Mouse (Mus musculus) adrenal gland, adult (tissue): ENCODE data around the gene Baiap2.

ENCODE experiments used
- DNase-seq, 2 experiments: peaks; one replicate each; pipeline ENCODE4 v3.0.0; 2022 to 2023; ENCODE audit warnings: low spot score in 1 of 2; ENCODE audit not compliant: inconsistent age in 2 of 2

Baiap2 gene

DNA sequence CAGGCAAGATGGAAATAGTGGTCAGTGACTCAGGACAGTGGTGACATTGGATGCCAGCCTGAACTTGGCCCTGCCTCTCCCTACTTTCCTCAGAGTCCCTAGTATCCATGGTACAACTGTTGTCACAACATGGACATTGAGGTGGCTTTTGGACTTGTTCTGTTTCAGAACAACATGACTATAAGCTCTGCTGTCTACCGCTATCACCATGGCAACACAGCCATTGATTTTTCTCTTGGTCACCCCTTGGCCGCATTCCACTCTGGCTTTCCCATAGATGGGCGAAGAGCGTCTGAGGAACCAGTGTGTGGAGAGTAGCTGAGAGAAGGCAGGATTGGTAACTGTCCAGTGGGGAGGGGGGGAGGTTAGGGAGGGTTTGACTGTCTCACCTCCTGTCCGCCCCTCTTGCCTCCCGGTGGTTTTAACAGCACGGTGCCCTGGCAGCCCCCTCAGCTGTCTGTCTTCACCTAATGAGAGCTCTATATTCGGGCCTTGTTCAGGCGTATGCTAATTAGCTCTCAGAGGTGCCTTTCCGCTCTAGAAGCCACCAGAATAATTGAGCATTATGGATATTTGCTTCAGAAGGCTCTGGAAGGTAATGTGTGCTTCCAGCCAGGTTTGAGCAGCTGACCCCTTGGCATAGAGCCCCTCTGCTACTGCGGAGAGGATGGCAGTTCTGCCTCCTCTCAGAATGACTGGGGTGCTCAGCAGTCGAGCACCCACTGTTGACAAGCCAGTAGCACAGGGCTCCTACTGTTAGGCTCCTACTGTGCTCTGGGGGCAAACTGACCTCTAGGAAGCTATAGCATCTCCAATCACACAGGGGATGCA lies 27.7 kb downstream of the Baiap2 start:
- DNase-seq: no peak

DNA sequence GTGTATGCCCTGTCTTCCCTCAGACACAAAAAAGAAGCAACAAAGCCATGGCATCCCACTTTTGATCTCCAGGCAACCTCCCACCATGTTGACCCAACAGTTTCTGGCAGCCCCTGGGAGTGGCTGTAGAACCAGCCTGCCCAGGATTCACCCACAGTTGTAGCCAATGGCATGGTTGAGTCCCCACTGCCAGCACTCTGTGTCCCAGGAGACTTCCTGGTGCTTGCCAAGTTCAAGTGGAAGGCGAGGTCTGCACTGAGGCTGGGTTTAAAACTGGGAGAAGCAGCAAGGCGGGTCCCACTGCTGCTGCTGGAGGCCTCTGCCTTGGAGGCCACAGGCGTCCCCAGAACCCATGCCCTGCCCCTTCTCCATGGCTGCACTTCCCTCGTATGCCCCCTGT lies 31.2 kb downstream of the Baiap2 start:
- DNase-seq: peak in 1 of 2 experiments; percentile 53

DNA sequence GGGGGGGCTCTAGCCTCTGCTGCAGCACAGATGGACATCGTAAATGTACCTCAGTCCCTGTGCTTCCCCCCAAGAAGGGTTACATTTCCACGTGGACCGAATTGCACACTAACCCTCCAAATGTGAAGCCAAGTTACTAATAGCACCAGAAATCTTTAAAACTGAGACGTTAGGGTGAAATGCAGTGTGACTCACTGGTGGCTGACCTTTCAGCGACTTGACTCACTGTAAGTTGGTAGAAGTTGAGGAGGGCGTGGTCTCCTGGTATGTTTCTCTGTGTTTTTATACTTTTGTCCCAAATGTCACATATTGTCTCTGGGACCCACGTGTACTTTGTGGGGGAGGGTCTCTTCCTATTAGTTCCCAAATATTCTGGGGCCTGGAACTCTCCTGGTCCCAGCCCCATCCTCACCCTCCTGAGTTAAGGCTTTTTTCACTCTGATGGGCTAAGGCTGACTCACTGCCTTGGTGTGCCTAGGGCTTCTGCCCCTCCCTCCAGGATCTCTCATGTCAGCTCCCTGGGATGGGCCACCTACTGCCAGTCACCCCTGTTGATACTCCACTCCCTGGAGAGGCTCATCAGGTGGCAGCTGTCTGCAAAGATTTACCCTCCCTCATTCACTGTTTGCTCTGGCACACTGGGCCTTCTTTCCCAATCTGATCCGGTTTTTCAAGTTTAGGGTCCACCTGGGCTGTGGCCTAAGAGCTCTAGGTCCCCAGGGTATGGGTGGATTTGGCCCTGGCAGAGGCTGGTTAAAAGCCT lies 33.4 kb downstream of the Baiap2 start:
- peak; percentile 84 to 94 for DNase-seq

DNA sequence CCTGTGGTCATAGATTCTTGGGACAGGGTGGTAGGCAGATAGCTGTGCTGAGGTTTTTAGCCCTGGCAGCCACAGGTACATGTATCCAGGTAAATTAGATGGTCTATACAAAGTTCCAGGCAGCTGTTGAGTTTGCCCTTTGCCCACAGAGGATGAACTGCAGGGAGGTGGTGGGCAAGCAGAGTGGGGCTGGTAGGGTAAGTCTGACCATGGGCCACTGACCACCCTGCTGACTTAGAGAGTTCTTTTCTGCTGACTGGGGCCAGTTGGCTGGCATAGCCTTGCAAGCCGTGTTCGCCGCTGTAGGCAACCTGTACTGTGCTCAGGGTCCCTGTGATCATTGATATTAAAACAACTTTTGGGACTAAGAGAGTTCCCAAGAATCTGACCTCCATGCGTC lies 36.1 kb downstream of the Baiap2 start:
- no peak for DNase-seq

DNA sequence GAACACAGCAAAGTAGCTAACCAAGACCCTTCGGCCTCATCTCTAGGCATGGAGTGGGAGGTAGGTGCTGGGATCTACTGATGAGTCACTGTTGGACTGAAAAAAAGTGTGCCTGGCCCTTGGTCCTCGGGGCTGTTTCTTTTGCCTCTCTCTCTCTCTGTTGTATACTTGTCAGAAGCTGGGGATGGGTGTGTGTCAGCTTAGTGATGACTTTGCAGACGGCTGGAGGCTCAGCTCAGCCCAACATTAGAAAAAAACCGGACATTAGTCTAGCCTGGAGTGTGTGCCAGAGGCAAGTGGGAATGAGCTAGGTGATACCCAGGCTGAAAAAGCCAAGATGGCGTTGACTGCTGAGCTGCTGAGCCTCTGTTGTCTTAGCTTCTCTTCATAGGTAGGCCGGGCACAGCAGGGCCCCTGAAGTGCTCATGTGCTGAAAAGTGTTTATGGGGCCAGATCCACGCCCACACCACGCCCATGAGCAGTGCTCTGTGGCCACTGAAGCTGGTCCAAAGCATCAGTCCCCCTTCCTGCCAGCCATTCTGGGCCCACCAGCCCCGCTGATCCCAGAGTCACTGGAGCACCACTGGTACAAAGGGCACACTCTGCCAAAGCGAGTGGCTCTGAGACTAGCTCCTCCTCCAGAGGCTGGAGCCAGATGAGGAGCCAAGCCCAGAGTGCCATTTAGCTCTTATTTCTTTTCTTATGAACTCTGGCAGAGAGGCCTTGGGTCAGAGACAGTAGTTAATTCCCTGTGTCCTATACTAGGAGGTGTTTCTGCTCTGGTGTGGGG lies 37.2 kb downstream of the Baiap2 start:
- DNase-seq: no peak

DNA sequence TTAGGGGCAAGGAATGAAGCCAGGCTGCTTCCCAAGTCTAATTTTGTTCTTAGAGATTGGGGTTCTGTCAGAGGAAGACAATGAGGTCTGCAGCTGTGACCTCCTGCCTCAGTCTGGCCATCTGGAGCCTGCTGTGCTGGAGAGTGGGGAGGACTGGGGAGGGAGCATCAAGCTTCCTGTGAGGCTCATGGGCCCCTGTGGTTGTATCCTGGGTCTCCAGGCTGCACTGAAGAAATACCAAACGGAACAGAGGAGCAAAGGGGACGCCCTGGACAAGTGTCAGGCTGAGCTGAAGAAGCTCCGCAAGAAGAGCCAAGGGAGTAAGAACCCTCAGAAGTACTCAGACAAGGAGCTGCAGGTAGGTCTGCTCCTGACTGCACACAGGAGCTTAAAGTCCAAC lies 39.2 kb downstream of the Baiap2 start:
- DNase-seq: no peak

DNA sequence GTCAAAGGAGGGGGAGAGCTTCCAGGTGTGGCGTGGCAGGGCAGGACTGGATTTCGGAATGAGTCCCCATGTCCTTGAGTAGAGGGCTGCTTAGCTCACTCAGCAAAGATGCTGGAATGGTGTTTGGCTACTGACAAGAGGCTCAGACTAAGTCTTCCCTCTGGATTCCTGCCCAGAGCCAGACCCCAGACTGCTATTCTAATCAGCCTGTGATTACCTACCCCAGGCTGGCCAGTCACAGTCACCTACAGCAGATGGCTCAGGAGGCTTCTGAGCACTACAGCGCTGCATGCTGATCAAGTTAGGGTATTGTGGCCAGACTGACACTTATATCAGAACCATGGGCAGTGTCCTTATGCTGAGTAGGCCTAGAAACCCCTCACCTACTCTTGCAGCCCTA lies 39.7 kb downstream of the Baiap2 start:
- DNase-seq: no peak

DNA sequence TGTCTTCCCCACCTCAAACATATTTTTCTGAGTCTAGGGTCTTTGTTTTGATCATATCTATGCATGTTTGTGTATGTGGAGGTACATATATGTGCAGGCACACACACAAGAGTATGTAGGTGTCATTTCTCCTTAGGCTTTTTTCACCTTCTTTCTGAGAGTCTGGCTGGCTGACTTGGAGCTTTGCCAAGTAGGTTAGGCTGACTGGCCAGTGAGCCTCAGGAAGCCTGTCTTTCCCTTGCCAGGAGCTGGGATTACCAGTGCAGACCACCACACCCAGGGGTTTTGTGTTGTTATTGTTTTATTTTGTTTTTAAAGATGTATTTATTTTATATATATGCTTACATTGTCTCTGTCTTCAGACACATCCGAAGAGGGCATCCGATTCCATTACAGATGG lies 40.6 kb downstream of the Baiap2 start:
- no peak for DNase-seq

DNA sequence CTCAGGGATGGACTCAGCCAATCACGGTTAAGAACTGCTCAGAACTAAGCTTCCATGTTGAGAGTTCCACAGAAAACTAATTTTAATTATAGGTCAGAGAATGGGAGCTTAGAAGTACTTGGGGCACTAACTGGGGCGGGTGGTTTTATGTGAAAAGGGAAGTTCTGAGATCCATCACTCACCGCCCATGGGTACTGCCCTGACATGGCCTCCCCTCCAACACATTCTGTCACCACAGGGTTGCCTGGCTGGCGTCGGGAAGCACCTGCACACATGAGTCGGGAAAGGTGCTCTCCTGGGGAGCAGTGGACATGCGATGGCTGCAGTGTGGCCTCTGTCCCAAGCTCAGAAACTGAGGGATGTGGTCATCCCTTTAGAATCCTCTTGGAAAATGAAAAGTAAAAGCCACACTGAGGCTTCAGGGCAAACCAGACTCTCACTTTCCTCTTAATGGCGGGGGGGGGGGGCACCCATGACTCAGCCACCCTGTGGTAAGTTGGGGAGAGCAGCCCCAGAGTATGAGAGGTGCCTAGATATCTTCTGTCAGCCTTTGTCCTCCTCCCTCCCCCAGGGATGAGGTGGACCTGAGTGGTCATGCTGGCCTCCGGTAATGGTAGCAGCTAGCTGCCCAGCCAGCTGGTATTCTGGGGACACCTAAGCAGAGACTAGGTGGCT lies 44.3 kb downstream of the Baiap2 start:
- no peak for DNase-seq

DNA sequence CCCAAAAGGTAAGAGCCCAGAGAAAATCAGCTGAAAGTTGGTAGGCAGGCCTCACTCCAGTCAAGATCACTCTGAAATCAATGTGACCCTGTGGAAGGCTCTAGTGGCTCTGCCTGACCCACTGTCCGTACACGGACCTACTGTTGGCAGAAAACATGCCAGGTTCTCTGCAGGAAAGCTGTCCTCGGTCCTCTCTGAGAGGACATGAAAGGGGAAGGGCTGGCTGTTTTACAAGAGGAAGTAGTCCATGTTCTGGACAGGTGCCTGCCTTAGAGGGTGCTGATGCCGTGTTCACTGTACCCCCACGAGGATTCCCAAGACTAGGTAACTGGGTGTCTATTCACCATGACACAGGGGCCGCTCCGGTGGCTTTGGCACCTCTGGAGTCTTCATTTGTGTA lies 45.3 kb downstream of the Baiap2 start:
- no peak for DNase-seq

DNA sequence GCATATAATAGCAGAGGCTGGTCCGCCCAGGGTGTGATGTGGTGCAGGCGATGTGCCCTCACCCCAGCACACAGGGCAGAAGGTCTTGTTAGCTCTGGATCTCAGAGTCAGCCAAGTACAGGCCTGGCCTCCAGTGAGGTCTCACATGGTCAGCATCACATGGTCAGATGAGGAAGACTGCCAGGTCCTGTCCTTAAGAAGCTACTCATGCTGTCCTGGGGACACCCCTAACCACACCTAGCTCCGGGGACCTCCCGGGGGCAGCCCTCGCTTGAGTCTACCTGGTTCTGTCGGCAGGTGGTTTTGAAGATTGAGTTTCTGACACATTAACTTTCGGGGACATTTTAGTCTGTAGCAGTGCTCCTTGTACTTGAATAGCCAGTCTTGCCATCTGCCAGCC lies 45.8 kb downstream of the Baiap2 start:
- peak in 1 of 2 experiments; percentile 62 for DNase-seq

DNA sequence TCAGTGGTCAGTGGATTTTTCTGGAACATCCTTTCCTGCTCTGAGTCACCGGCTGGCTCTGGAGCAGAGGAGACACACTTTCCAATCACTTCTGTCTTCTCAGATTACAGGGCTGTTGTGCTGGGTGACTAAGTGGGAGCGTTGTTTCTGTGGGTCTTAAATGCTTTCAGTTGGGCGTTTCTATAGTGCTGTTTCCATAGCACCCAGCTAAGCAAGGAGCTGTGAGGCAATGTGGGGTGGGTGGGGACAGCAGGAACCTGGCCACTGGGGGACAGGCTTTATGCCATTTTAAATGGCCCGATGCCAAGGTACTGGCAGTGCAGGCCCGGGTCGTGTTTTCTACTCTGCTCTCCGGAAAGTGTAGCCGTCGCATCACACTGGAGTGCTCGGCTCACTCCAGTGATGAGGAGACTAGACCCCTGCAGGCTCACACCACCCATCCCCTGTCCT lies 46.6 kb downstream of the Baiap2 start:
- DNase-seq: peak; percentile 72 to 84

DNA sequence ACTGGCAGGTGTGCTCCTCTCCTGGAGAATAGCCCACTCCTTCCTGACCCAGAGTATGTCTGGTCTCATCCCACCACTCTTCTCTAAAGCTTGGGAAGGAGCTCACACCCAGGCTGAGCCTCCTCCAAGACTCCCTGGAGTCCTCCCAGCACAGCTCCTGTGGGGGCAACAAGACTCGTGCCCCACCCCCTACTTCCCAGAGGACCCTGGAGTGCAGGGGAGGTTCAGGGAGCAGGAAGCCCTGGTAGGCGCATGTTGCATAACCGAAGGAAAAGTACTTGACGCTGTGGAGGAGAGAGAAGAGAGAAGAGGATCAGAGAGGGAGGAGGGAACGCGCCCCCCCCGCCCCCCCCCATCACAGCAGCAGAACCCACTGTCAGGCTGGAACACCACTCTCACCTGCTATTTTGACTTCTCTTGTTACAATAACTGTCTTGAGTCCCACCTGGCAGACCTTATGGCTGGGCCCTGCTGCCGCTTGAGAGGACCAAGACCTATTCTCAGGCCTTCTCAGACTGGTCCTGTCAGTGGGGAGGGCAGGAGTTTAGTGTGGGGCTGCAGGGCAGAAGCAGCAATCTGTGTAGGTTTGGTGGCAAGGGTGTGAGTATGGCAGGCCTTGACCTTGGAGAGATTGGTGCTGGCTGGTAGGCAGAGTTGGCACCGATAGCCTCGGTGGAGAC lies 48.2 kb downstream of the Baiap2 start:
- DNase-seq: peak; percentile 42 to 65

DNA sequence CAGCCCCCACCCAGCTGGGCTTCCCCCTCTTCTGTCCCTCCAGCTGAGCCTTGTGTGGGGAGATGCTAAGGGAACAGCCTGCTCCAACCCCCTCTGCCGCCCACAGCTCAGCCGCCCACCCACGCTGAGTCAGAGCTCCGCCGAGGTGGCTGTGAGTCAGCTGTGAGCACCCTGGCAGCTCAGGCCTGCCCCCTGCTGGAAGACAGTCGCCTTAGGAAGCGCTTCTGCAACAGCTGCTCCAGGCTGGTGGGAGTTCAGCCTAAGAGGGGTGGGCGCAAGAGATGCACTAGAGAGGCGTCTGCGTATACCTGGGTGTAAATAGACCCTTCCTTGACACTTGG lies 48.7 kb downstream of the Baiap2 start:
- DNase-seq: peak; percentile 93 to 97

DNA sequence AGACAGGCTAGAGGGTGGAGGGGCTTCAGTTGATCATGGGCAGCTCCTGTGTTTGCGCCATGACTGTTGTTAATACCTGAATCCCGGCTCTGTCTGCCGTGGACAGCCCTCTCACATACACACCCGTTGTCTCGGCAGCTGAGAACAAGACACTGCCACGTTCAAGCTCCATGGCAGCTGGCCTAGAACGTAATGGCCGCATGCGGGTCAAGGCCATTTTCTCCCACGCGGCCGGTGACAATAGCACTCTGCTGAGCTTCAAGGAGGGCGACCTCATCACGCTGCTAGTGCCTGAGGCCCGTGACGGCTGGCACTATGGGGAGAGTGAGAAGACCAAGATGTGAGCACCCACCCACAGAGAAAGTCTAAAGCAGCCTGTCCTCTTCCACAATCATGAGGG lies 54.8 kb downstream of the Baiap2 start:
- DNase-seq: peak; percentile 67 to 80

DNA sequence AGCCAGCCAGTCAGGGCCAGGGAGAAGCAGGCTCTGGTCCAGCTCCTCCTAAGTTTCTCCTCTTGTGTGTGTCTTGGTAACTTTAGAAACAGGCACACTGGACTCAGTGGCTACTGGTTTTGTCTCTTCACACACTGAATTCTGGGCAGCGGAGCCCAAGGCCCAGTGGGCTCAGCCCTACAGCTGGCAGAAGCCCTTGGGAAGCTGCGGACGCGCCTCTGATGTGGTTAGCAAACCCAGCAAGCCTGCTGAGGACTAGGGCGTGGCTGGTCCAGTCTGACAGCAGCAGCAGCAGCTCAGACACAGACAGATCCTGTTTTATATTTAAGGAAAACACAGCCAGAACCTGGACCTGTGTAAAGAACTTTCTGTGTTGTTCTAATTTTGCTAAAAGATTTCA lies 59.5 kb downstream of the Baiap2 start:
- no peak for DNase-seq

DNA sequence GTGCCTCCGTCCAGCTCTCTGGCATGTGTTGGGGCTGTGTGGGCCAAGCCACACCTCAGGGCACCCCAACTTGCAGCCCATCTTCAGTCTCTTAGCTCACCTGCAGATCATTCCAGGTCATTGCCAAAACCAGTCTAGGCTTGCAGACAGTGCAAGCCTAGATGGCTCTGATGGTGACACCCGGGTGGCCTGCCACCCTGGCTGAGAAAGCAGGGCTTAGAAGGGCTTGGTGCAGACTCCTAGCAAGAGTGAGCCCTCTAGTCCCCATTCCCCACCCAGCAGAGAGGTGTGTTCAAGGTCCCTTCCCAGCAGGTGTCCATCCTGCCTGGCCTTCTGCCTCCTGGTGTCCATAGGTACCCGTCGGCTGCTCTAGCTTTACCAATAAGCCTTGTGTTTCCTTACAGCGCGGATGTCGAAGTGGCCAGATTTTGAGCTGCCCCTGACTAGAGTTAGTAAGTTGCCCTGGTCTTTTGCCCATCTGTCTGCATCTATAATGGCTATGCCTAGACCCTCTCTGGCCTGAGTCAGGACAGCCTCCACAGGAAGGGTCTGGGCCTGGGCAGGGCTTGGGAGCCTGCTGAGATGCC lies 60.2 kb downstream of the Baiap2 start:
- no peak for DNase-seq

DNA sequence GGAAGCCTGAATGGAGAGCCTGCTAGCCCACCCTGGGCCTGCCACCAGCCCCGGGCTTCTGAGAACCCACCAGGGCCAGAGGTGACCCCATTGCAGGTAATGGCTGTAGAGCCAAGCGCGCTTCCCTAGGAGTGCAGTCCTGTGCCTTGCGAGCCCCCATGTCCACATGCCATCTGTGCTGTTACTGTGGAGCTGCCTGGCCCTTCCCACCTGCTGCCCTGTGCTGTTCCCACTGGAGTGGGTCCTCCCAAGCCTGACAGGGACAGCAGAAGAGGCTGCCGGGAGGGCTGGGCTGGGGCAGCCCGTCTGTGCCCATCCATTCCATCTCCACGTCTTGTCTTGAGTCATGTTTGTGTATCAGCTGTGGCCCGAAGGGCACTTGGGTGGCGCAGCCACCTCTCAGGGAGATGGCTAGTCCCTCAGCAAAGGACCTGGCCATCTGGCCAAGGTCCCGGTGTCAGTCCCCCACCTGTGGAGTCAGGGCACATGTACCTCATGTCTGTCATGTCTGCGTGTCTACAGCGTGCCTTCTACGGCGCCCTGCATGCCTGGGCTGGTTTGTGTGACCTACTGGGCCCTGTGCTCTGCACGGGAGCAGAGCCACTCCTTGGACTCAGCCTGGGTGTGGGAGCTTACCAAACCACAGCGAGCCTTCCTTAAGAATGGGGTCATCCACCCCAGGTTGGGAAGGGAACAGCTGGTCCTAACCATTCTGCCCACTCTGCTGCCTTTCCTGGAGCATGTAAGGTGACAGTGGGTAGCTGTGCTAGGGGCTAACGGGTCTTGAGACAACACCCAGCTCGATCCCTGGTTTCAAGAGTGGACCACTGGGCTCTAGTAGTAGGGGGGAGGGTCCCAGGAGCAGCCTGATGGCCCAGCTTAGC lies 63.1 kb downstream of the Baiap2 start:
- no peak for DNase-seq

DNA sequence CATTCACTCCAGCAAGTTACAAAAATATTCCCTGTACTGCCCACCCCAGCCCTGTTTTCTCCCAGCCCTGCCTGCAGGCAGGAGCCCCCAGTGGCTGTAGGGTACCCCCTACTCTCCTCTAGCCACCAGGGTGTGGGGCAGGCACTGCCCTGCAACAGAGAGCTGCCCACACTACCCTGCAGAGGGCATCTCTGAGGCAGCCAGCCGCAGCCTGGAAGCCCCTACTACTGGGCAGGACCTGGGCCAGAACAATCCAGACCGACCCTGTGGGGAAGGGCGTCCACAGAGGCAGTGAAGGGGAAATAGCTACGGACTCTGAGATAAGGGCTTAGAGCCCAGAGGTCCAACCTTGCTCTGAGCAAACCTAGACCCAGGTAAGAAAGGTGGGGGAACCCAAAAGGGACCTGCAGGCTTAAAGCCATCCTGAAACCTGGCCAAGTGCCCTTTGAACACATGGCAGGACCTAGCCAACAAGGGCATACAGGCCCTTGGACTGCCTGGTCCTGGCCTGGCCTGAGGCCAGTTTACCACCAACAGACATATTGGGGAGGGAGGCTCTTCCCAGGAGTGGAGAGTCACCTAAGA lies 65.0 kb downstream of the Baiap2 start:
- no peak for DNase-seq
